Mouse (Mus musculus) Patski (cell line): ENCODE results near the gene Gpr87. TPM values are rescaled to one million over a fixed set of nuclear protein-coding genes. Genes with fewer than 3 reads are reported as not detected.
A peak's percentile ranks its signal among the peaks of the same experiment; 100 is the strongest.

Experiments used
- ATAC-seq: fragments of 100-300 bp; one replicate; pipeline ENCODE4 v1.8.0; 2021
- CTCF ChIA-PET: fragments of 350-600 bp; sonication (Branson Sonifier 250); formaldehyde crosslinking; loops from one replicate; lab custom pipeline; 2022; ENCODE audit warnings: inconsistent platforms; lab: Charles Lee
- POLR2A ChIA-PET: fragments of 350-600 bp; sonication (Branson Sonifier 250); formaldehyde crosslinking; loops from one replicate; lab custom pipeline; 2022; ENCODE audit warnings: antibody characterized with exemption, inconsistent platforms; lab: Charles Lee
- DNase-seq: peaks from one replicate; pipeline ENCODE4 v3.0.0-alpha.2; 2011; ENCODE audit warnings: low read depth, low spot score
- H3K27me3 ChIP-seq: fragments of 371-371 bp; one replicate; pipeline ENCODE4 v1.5.1; 2021
- CTCF ChIP-seq: fragments of 100-300 bp; IDR thresholded peaks from one replicate; pipeline ENCODE4 v1.5.1; 2021
- in situ Hi-C: fragments of 300-500 bp; cut with MboI; formaldehyde crosslinking; loops from 3 replicates; pipeline ENCODE4 v1.11.1; 2018; ENCODE audit warnings: low pct_unique_long_range_greater_than_20kb, mixed read lengths
- polyA plus RNA-seq: library from polyadenylated mRNA; unstranded; gene quantifications from one replicate; pipeline ENCODE4 v1.2.3, GENCODE M21; 2021

Gpr87 gene
- polyA plus RNA-seq, 1 experiment from 2014 or later, result not detected

GRCm38 (mm10) chr3:59211784-59212183, 16.9 kb upstream of the Gpr87 start:
- in situ Hi-C loops, result no loop called here
- DNase-seq (no peak), ATAC-seq (no peak)
- no peak for TF ChIP-seq CTCF
- no peaks in the 10 kb centered on the region for H3K27me3 ChIP-seq
- CTCF ChIA-PET, result interaction anchor here (0.6 to 1.4 kb wide), 4 partner anchors 13 to 134 kb away, joined by 3 to 5 read pairs (median 4); no protein-coding TSS in a partner anchor
- POLR2A ChIA-PET, result no interaction called here

- no peak for TF ChIP-seq CTCF
- ChIA-PET POLR2A (no interaction called here), CTCF (interaction anchor here (1.2 to 1.7 kb wide), 6 partner anchors 11 to 142 kb away, joined by 3 to 13 read pairs (median 4); no protein-coding TSS in a partner anchor)
- DNase-seq (no peak), ATAC-seq (no peak)
- in situ Hi-C loops, result no loop called here
- H3K27me3 ChIP-seq, result no peaks in the 10 kb centered on the region
Observed at GRCm38 (mm10) chr3:59210727-59211126, 15.8 kb upstream of the Gpr87 start, which contains the start of gene P2ry13. Gene P2ry13, minus strand, starts transcription at chr3:59210882.

- ATAC-seq (no peak), DNase-seq (no peak)
- CTCF ChIA-PET, result interaction anchor here (1.3 to 1.7 kb wide), 4 partner anchors 10 to 141 kb away, joined by 3 to 13 read pairs (median 4); no protein-coding TSS in a partner anchor
- H3K27me3 ChIP-seq, result no peaks in the 10 kb centered on the region
- TF ChIP-seq CTCF, result no peak
- POLR2A ChIA-PET, result no interaction called here
- in situ Hi-C loops, result no loop called here
Observed at GRCm38 (mm10) chr3:59210089-59210488, 15.2 kb upstream of the Gpr87 start.

GRCm38 (mm10) chr3:59208650-59209548, 14.0 kb upstream of the Gpr87 start:
- DNase-seq (no peak), ATAC-seq (peak; percentile 68)
- in situ Hi-C loops, result loop anchor here (5.0 kb wide), 1 partner anchor 87 kb away; no protein-coding TSS in a partner anchor
- ChIA-PET CTCF (interaction anchor here (1.0 to 1.7 kb wide), 4 partner anchors 9 to 88 kb away, joined by 3 to 13 read pairs (median 4); no protein-coding TSS in a partner anchor), POLR2A (no interaction called here)
- H3K27me3 ChIP-seq, result no peaks in the 10 kb centered on the region
- TF ChIP-seq CTCF, result peak; percentile 70

- ATAC-seq, result no peak
Observed at GRCm38 (mm10) chr3:59205941-59206340, 11.0 kb upstream of the Gpr87 start.

GRCm38 (mm10) chr3:59204719-59205503, 10.0 kb upstream of the Gpr87 start:
- ATAC-seq (no peak), DNase-seq (no peak)
- ChIA-PET CTCF (interaction anchor here (0.8 to 3.7 kb wide), 4 partner anchors 10 to 85 kb away, joined by 3 to 17 read pairs (median 3); no protein-coding TSS in a partner anchor), POLR2A (no interaction called here)
- TF ChIP-seq CTCF, result no peak
- in situ Hi-C loops, result loop anchor here (5.0 kb wide), 1 partner anchor 83 kb away; no protein-coding TSS in a partner anchor
- no peaks in the 10 kb centered on the region for H3K27me3 ChIP-seq

More at GRCm38 (mm10) chr3:59205941-59206340, 11.0 kb upstream of the Gpr87 start:
- ChIA-PET CTCF (interaction anchor here (1.1 to 2.4 kb wide), 4 partner anchors 16 to 85 kb away, joined by 3 to 9 read pairs (median 4); no protein-coding TSS in a partner anchor), POLR2A (no interaction called here)
- no peak for DNase-seq
- no peak for TF ChIP-seq CTCF
- no peaks in the 10 kb centered on the region for H3K27me3 ChIP-seq
- in situ Hi-C loops, result loop anchor here (5.0 kb wide), 1 partner anchor 84 kb away; no protein-coding TSS in a partner anchor

- ATAC-seq (peak; percentile 91), DNase-seq (no peak)
- ChIA-PET CTCF (interaction anchor here (0.8 to 3.7 kb wide), 5 partner anchors 10 to 84 kb away, joined by 3 to 17 read pairs (median 3); no protein-coding TSS in a partner anchor), POLR2A (interaction anchor here (1.1 kb wide), 1 partner anchor 13 kb away, joined by 3 read pairs; no protein-coding TSS in a partner anchor)
- TF ChIP-seq CTCF, result no peak
- in situ Hi-C loops, result no loop called here
- H3K27me3 ChIP-seq, result no peaks in the 10 kb centered on the region
Observed at GRCm38 (mm10) chr3:59203802-59204520, 9.1 kb upstream of the Gpr87 start.

- TF ChIP-seq CTCF, result no peak
- no peaks in the 10 kb centered on the region for H3K27me3 ChIP-seq
- in situ Hi-C loops, result loop anchor here (25.0 kb wide), 1 partner anchor 665 kb away; the partner anchor contains the start of gene Gm8298
- no peak for DNase-seq
- ChIA-PET CTCF (no interaction called here), POLR2A (no interaction called here)
- no peak for ATAC-seq
Observed at GRCm38 (mm10) chr3:59197329-59197948, 2.5 kb upstream of the Gpr87 start.

GRCm38 (mm10) chr3:59194099-59194498, 805 bp downstream of the Gpr87 start:
- no peaks in the 10 kb centered on the region for H3K27me3 ChIP-seq
- POLR2A ChIA-PET, result no interaction called here
- CTCF ChIA-PET, result interaction anchor here (1.1 to 1.8 kb wide), 2 partner anchors 10 to 12 kb away, joined by 3 to 6 read pairs; no protein-coding TSS in a partner anchor
- in situ Hi-C loops, result loop anchor here (25.0 kb wide), 1 partner anchor 668 kb away; the partner anchor contains the start of gene Gm8298
- DNase-seq, result no peak
- no peak for ATAC-seq
- TF ChIP-seq CTCF, result no peak
